ENCODE assay signal across 26 mouse cellular contexts in genomic region chr12:27670190-27670589, GRCm38 (mm10).
DNase-seq lines count a peak whose midpoint lies in the region; ATAC-seq and TF ChIP-seq lines count a peak whose summit lies in the region.
"Had no signal": no experiment of that assay in that cellular context is flagged by ENCODE, and none has a peak within 500 bp of the region (broad histone marks: within the 10 kb centered on the region; RNA-seq: fewer than 3 reads in every experiment).

No protein-coding gene starts in this region.

- DNase-seq in forebrain, postnatal 0 days: peak; percentile 20
- DNase-seq in retina, postnatal 1 day: no peak
- DNase-seq: adrenal gland, postnatal 14 days; cerebellum, adult 11 months; cerebellum, adult 9-10 months; cerebellum, postnatal 36 days; gastrocnemius, adult 2 months; gastrocnemius, postnatal 36 days; heart, adult 18-20 months; heart, postnatal 36 days; kidney, adult 18-20 months; layer of hippocampus, postnatal 36 days; lung, adult 2 months; lung, postnatal 14 days; right cerebral cortex, postnatal 14 days; thymus, postnatal 4 days had no signal

- no peak overlapping the region for H3K9ac ChIP-seq in hindbrain, embryonic 15.5 days
- H3K9ac ChIP-seq in hindbrain, embryonic 12.5 days: no peak overlapping the region
- H3K9ac ChIP-seq in forebrain, embryonic 13.5 days: no peak overlapping the region
- no peak overlapping the region; the same call in 1 of the 2 replicates for H3K9ac ChIP-seq in forebrain, postnatal 0 days
- H3K9ac ChIP-seq in midbrain, embryonic 16.5 days (ENCODE audit: low read depth, low read length): 0 out of 2 replicates have a peak overlapping the region, but pooled peaks have one; percentile 30
- H3K9ac ChIP-seq: limb, embryonic 15.5 days; liver, embryonic 14.5 days had no signal

- no peak overlapping the region for H3K4me3 ChIP-seq in hindbrain, embryonic 15.5 days
- no peak overlapping the region for H3K4me3 ChIP-seq in hindbrain, embryonic 12.5 days
- no peak overlapping the region for H3K4me3 ChIP-seq in forebrain, embryonic 13.5 days
- no peak overlapping the region for H3K4me3 ChIP-seq in forebrain, postnatal 0 days (ENCODE audit: low read depth, low read length)
- H3K4me3 ChIP-seq in midbrain, embryonic 16.5 days (ENCODE audit: low read depth, low read length): no peak overlapping the region
- H3K4me3 ChIP-seq: gastrocnemius, adult 2 months; limb, embryonic 10.5 days; limb, embryonic 15.5 days had no signal

- WGBS in hindbrain, embryonic 15.5 days: 55% methylated on average over 7 of the region's 7 CpGs
- WGBS in hindbrain, embryonic 12.5 days: 61% methylated on average over 7 of the region's 7 CpGs
- 37% methylated on average over 7 of the region's 7 CpGs for WGBS in forebrain, embryonic 13.5 days
- 36% methylated on average over 7 of the region's 7 CpGs for WGBS in forebrain, postnatal 0 days
- 19% methylated on average over 7 of the region's 7 CpGs for WGBS in midbrain, embryonic 16.5 days

- no peak for ATAC-seq in hindbrain, embryonic 15.5 days (ENCODE audit: low FRiP score, low read depth)
- ATAC-seq in hindbrain, embryonic 12.5 days (ENCODE audit: low FRiP score): no peak
- ATAC-seq in forebrain, embryonic 13.5 days: peak; percentile 25
- ATAC-seq in forebrain, postnatal 0 days: no peak
- peak; percentile 63; the same call in 1 of the 2 replicates for ATAC-seq in midbrain, embryonic 16.5 days
- ATAC-seq in CD4-positive, CD25-positive, alpha-beta regulatory T cell, adult 4 months: no peak

- H3K27ac ChIP-seq in hindbrain, embryonic 15.5 days (replicated peaks): no peak overlapping the region
- H3K27ac ChIP-seq in hindbrain, embryonic 12.5 days: no peak overlapping the region
- H3K27ac ChIP-seq in forebrain, embryonic 13.5 days: peak overlapping the region; percentile 84
- H3K27ac ChIP-seq in forebrain, postnatal 0 days (ENCODE audit: low read depth, low read length): peak overlapping the region; percentile 67; the same call in 1 of the 2 replicates
- peak overlapping the region; percentile 80 for H3K27ac ChIP-seq in midbrain, embryonic 16.5 days (ENCODE audit: low read length)
- H3K27ac ChIP-seq: gastrocnemius, adult 2 months; kidney, postnatal 0 days; limb, embryonic 10.5 days; limb, embryonic 15.5 days; liver, embryonic 14.5 days had no signal

- H3K27me3 ChIP-seq in hindbrain, embryonic 15.5 days: no peaks in the 10 kb centered on the region
- H3K27me3 ChIP-seq in hindbrain, embryonic 12.5 days: no peaks in the 10 kb centered on the region
- no peaks in the 10 kb centered on the region for H3K27me3 ChIP-seq in forebrain, embryonic 13.5 days
- no peaks in the 10 kb centered on the region for H3K27me3 ChIP-seq in forebrain, postnatal 0 days (ENCODE audit: insufficient read depth, low read length)
- no peaks in the 10 kb centered on the region for H3K27me3 ChIP-seq in midbrain, embryonic 16.5 days (ENCODE audit: control insufficient read depth, insufficient read depth, low read depth, low read length)
- H3K27me3 ChIP-seq: limb, embryonic 15.5 days had no signal

- 0 out of 2 replicates have a peak, but pooled peaks cover 10% of the 10 kb centered on the region for H3K4me1 ChIP-seq in hindbrain, embryonic 15.5 days (replicated peaks)
- peaks cover 7% of the 10 kb centered on the region; the same call in 1 of the 2 replicates for H3K4me1 ChIP-seq in hindbrain, embryonic 12.5 days
- H3K4me1 ChIP-seq in forebrain, embryonic 13.5 days: peaks cover 35% of the 10 kb centered on the region
- H3K4me1 ChIP-seq in forebrain, postnatal 0 days (ENCODE audit: insufficient read depth): peaks cover 8% of the 10 kb centered on the region; the same call in 1 of the 2 replicates
- peaks cover 17% of the 10 kb centered on the region for H3K4me1 ChIP-seq in midbrain, embryonic 16.5 days (ENCODE audit: control insufficient read depth, insufficient read depth, low read length)
- H3K4me1 ChIP-seq: limb, embryonic 15.5 days had no signal

- no peaks in the 10 kb centered on the region for H3K9me3 ChIP-seq in hindbrain, embryonic 15.5 days
- H3K9me3 ChIP-seq in hindbrain, embryonic 12.5 days (replicated peaks): no peaks in the 10 kb centered on the region
- H3K9me3 ChIP-seq in forebrain, embryonic 13.5 days (replicated peaks): no peaks in the 10 kb centered on the region
- H3K9me3 ChIP-seq in forebrain, postnatal 0 days (ENCODE audit: low read length): no peaks in the 10 kb centered on the region
- no peaks in the 10 kb centered on the region for H3K9me3 ChIP-seq in midbrain, embryonic 16.5 days (replicated peaks; ENCODE audit: control insufficient read depth, low read length, poor library complexity, severe bottlenecking)
- H3K9me3 ChIP-seq: limb, embryonic 10.5 days; limb, embryonic 15.5 days had no signal

- H3K4me2 ChIP-seq in hindbrain, embryonic 15.5 days: peak overlapping the region; percentile 15; the same call in 1 of the 2 replicates
- H3K4me2 ChIP-seq in hindbrain, embryonic 12.5 days (replicated peaks): no peak overlapping the region
- H3K4me2 ChIP-seq in forebrain, embryonic 13.5 days: peak overlapping the region; percentile 28
- peak overlapping the region; percentile 23; the same call in 1 of the 2 replicates for H3K4me2 ChIP-seq in forebrain, postnatal 0 days (ENCODE audit: low read depth)
- H3K4me2 ChIP-seq in midbrain, embryonic 16.5 days (ENCODE audit: low read length): peak overlapping the region; percentile 46
- H3K4me2 ChIP-seq: heart, embryonic 11.5 days; limb, embryonic 15.5 days had no signal

- no peaks in the 10 kb centered on the region for H3K36me3 ChIP-seq in hindbrain, embryonic 15.5 days
- no peaks in the 10 kb centered on the region for H3K36me3 ChIP-seq in hindbrain, embryonic 12.5 days
- no peaks in the 10 kb centered on the region for H3K36me3 ChIP-seq in forebrain, embryonic 13.5 days (ENCODE audit: poor library complexity, severe bottlenecking)
- H3K36me3 ChIP-seq in forebrain, postnatal 0 days (ENCODE audit: insufficient read depth): no peaks in the 10 kb centered on the region
- no peaks in the 10 kb centered on the region for H3K36me3 ChIP-seq in midbrain, embryonic 16.5 days (ENCODE audit: control insufficient read depth, insufficient read depth, low read length)
- H3K36me3 ChIP-seq: limb, embryonic 10.5 days; limb, embryonic 15.5 days had no signal

- TF ChIP-seq CTCF in forebrain, postnatal 0 days (IDR thresholded peaks at IDR 0.05; ENCODE audit: low read depth): no peak

Comparison
In these comparisons a context has a peak if more than half of its experiments do, and no peak if none do; other contexts are left out.
1. ATAC-seq: peak in forebrain, embryonic 13.5 days (single experiment) and midbrain, embryonic 16.5 days (single experiment); none in hindbrain, embryonic 15.5 days (single experiment), hindbrain, embryonic 12.5 days (single experiment), forebrain, postnatal 0 days (single experiment) and CD4-positive, CD25-positive, alpha-beta regulatory T cell, adult 4 months (single experiment).
2. H3K27ac ChIP-seq: peak in forebrain, embryonic 13.5 days (single experiment), forebrain, postnatal 0 days (single experiment) and midbrain, embryonic 16.5 days (single experiment); none in hindbrain, embryonic 15.5 days (single experiment) and hindbrain, embryonic 12.5 days (single experiment).